Mouse (Mus musculus): Measurements from ENCODE around the gene Shroom3. TPM values are rescaled to one million over a fixed set of nuclear protein-coding genes. Genes with fewer than 3 reads are reported as not detected.

The Shroom3 gene
- polyA plus RNA-seq, 1 experiment from 2014 or later, result 3.8 TPM

DNA sequence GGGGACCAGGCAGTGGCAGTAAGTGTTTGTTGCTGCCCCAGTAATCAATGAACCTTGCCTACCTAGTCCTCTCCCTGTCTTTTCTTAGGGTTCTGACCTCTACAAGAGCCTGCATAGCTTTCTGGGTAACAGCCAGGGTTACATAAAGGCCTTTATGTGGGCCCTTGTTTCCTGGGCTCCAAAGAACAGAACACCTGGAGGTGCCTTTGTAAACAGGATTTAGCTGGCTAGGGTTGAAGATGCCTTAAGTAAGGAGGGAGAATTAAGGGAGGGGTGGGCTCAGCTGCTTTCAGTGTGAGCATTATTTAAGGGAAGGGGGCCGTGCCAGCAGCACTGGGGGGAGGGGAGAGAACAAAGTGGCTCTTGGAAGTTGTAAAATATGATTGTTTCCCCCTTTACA, 210.5 kb downstream of the Shroom3 start:
- H3K4me1 ChIP-seq (ENCODE audit: control insufficient read depth, insufficient read depth, low read length), result peaks cover 5% of the 10 kb centered on the region; the same call in 1 of the 2 replicates
- 6% methylated on average over 1 of the region's 1 CpGs for WGBS

DNA sequence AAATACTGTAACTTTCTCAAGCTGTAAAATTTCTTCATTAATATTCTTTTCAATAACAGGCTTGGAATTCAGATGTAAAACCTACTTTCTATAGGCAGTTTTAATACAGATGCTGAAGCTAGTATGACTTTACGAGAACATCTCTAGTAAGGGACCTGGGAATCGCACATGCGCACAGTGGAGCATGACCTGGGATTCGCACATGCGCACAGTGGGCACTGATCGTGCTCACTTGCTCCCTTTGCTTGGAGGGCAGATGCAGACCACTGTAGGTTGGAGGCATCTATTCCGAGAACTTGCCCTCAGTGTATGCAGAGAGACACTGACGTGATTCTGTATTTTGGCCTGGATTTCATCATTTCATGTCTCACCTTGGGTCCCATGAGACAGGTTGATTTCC, 212.6 kb downstream of the Shroom3 start:
- Histone ChIP-seq H3K27me3 (ENCODE audit: control insufficient read depth, insufficient read depth, low read length) (no peaks in the 10 kb centered on the region), H3K27ac (replicated peaks; ENCODE audit: low read depth, low read length) (no peak overlapping the region), H3K4me3 (ENCODE audit: low read depth, low read length) (no peak overlapping the region), H3K4me1 (ENCODE audit: control insufficient read depth, insufficient read depth, low read length) (peaks cover 12% of the 10 kb centered on the region; the same call in 1 of the 2 replicates), H3K9ac (ENCODE audit: low read length) (no peak overlapping the region), H3K9me3 (ENCODE audit: control insufficient read depth, low read length) (no peaks in the 10 kb centered on the region), H3K4me2 (ENCODE audit: low read depth, severe bottlenecking) (no peak overlapping the region), H3K36me3 (ENCODE audit: control insufficient read depth, insufficient read depth, low read length) (no peaks in the 10 kb centered on the region)
- 94% methylated on average over 8 of the region's 8 CpGs for WGBS
- DNase-seq (ENCODE audit: low spot score), result no peak
- no peak for ATAC-seq (ENCODE audit: insufficient number of reproducible peaks, low FRiP score, low TSS enrichment, low read depth)

More for the DNA sequence above, 210.5 kb downstream of the Shroom3 start:
- no peak for DNase-seq (ENCODE audit: low spot score)
- H3K27me3 ChIP-seq (ENCODE audit: control insufficient read depth, insufficient read depth, low read length), result no peaks in the 10 kb centered on the region
- H3K27ac ChIP-seq (replicated peaks; ENCODE audit: low read depth, low read length), result no peak overlapping the region; the same call in 1 of the 2 replicates
- no peaks in the 10 kb centered on the region for H3K9me3 ChIP-seq (ENCODE audit: control insufficient read depth, low read length)
- H3K9ac ChIP-seq (ENCODE audit: low read length), result no peak overlapping the region
- ATAC-seq (ENCODE audit: insufficient number of reproducible peaks, low FRiP score, low TSS enrichment, low read depth), result no peak
- H3K36me3 ChIP-seq (ENCODE audit: control insufficient read depth, insufficient read depth, low read length), result no peaks in the 10 kb centered on the region
- no peak overlapping the region for H3K4me3 ChIP-seq (ENCODE audit: low read depth, low read length)
- H3K4me2 ChIP-seq (ENCODE audit: low read depth, severe bottlenecking), result no peak overlapping the region

DNA sequence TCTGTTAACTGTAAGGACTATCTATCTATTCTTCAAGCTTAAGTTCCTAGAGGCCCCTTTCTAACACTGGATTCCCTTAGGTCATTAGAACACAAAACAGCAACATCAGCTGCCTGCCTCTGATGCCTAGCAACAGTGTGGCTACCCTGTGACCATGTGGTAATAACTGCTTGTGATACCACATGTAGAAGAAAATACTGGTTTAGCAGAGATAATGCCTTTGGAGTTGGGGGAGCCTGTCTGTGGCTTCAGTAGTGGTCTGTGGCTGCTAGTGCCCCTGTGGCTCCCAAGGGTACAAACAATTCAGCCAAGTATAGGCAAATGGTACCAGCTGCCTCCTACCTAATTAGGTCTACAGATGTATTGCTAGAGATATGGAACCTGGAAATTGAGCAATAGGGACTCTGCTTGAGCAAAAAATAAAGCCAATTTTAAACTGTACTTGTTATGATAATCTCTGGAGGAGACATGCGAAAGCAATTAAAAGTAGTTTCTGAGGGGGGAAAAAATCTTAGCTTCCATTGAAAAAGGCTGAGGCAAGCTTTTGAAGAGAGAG, 213.6 kb downstream of the Shroom3 start:
- H3K9ac ChIP-seq (ENCODE audit: low read length), result no peak overlapping the region
- H3K9me3 ChIP-seq (ENCODE audit: control insufficient read depth, low read length), result no peaks in the 10 kb centered on the region
- no peak overlapping the region for H3K4me3 ChIP-seq (ENCODE audit: low read depth, low read length)
- H3K27me3 ChIP-seq (ENCODE audit: control insufficient read depth, insufficient read depth, low read length), result no peaks in the 10 kb centered on the region
- ATAC-seq (ENCODE audit: insufficient number of reproducible peaks, low FRiP score, low TSS enrichment, low read depth) (no peak), DNase-seq (ENCODE audit: low spot score) (no peak)
- 84% methylated on average over 1 of the region's 1 CpGs for WGBS
- H3K4me2 ChIP-seq (ENCODE audit: low read depth, severe bottlenecking), result no peak overlapping the region
- H3K36me3 ChIP-seq (ENCODE audit: control insufficient read depth, insufficient read depth, low read length), result no peaks in the 10 kb centered on the region
- no peak overlapping the region for H3K27ac ChIP-seq (replicated peaks; ENCODE audit: low read depth, low read length)
- H3K4me1 ChIP-seq (ENCODE audit: control insufficient read depth, insufficient read depth, low read length), result peaks cover 12% of the 10 kb centered on the region; the same call in 1 of the 2 replicates

DNA sequence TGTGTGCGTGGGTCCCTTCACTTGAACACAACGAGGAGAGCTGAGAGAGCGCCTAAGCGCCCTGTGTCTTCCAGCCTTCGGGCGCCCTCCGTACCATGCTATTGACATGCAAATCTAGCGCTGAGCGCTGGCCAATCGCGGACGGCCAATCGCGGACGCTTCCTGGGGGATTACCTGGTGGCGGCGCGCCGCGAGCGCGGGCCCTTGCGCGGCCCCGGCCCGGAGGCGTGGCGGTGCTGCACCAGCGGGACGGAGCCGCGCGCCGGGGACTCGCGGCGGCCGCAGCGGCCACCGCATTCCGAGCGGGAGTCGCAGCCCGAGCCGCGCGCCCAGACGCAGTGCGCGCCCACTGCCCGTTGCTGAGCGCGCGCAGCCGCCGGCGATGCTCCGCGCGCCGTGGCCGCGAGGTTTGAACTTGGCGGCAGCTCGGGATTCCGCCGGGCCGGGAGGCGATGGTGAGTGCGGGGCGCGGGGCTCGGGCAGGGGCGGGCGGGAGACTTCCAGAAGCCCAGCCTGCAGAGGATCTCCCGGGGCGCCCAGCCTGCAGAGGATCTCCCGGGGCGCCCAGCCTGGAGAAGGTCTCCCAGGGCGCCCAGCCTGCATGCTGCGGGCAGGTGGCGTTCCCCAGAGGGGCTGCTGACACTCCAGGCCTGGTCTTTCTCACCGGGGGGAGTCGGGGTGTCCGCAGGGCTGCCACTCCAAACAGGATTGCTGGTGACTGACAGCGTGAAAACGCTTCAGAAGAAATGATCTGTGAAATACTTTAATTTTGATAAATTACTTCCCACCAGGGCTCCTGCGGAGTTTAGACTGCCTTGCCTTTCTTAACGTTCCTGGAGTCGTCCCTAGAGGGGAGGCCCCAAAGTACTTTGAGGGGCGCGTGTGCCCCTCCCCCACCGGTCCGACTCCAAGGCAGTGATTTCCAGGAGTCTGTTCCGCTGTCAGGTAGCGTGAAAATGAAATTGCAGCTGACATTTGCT, 214.8 kb downstream of the Shroom3 start:
- H3K27ac ChIP-seq (replicated peaks; ENCODE audit: low read depth, low read length), result peak overlapping the region; percentile 55; the same call in 1 of the 2 replicates
- peak; percentile 91 for DNase-seq (ENCODE audit: low spot score)
- peak; percentile 90 for ATAC-seq (ENCODE audit: insufficient number of reproducible peaks, low FRiP score, low TSS enrichment, low read depth)
- no peaks in the 10 kb centered on the region for H3K36me3 ChIP-seq (ENCODE audit: control insufficient read depth, insufficient read depth, low read length)
- H3K4me3 ChIP-seq (ENCODE audit: low read depth, low read length), result peak overlapping the region; percentile 82
- peaks cover 12% of the 10 kb centered on the region; the same call in 1 of the 2 replicates for H3K4me1 ChIP-seq (ENCODE audit: control insufficient read depth, insufficient read depth, low read length)
- no peaks in the 10 kb centered on the region for H3K27me3 ChIP-seq (ENCODE audit: control insufficient read depth, insufficient read depth, low read length)
- peak overlapping the region; percentile 90 for H3K4me2 ChIP-seq (ENCODE audit: low read depth, severe bottlenecking)
- H3K9me3 ChIP-seq (ENCODE audit: control insufficient read depth, low read length), result no peaks in the 10 kb centered on the region
- under 1% methylated on average over 77 of the region's 96 CpGs for WGBS
- peak overlapping the region; percentile 84 for H3K9ac ChIP-seq (ENCODE audit: low read length)

DNA sequence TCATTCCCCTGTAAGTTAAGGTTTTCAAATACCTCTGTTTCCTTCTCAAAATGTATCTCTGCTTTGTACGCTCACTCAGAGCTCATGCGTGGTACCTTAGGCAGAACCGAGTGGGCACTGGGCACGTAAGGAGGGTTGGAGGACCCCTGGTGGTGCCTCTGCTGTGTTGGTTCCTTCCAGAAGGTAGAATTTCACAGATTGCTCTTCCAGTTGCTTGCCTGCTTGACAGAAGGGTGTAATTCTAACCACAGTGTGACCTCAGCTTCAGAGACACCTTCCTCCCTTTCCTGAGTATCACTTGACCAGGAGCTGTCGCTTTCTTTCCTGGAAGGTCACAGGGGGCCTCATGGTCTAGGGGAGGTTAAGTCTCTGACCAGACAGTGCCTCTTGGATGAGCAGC, 217.2 kb downstream of the Shroom3 start:
- Histone ChIP-seq H3K9ac (ENCODE audit: low read length) (no peak overlapping the region), H3K9me3 (ENCODE audit: control insufficient read depth, low read length) (no peaks in the 10 kb centered on the region), H3K27ac (replicated peaks; ENCODE audit: low read depth, low read length) (no peak overlapping the region), H3K4me3 (ENCODE audit: low read depth, low read length) (no peak overlapping the region), H3K4me2 (ENCODE audit: low read depth, severe bottlenecking) (no peak overlapping the region), H3K4me1 (ENCODE audit: control insufficient read depth, insufficient read depth, low read length) (peaks cover 14% of the 10 kb centered on the region), H3K27me3 (ENCODE audit: control insufficient read depth, insufficient read depth, low read length) (no peaks in the 10 kb centered on the region), H3K36me3 (ENCODE audit: control insufficient read depth, insufficient read depth, low read length) (no peaks in the 10 kb centered on the region)
- 41% methylated on average over 5 of the region's 5 CpGs for WGBS
- DNase-seq (ENCODE audit: low spot score) (no peak), ATAC-seq (ENCODE audit: insufficient number of reproducible peaks, low FRiP score, low TSS enrichment, low read depth) (no peak)

DNA sequence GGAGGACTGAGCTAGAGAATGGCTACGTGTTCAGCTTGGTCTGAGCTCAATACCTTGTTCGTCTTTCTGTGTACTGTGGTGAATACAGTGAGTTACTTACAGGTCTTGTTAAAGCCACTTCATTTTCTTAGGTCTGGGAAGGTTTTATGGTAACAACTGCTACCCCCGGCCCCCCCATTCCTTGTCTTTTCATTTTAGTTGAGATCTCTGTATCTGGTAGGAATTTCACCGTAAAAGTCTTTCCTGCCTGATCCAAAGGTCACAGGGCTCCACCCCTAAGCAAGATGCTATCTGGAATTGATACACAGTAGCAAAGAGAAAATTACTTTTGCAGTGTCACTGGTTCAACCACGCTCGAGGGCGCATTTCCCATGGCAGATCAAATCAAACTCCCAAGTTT, 218.6 kb downstream of the Shroom3 start:
- no peak overlapping the region for H3K9ac ChIP-seq (ENCODE audit: low read length)
- H3K36me3 ChIP-seq (ENCODE audit: control insufficient read depth, insufficient read depth, low read length), result no peaks in the 10 kb centered on the region
- DNase-seq (ENCODE audit: low spot score), result no peak
- H3K4me1 ChIP-seq (ENCODE audit: control insufficient read depth, insufficient read depth, low read length), result peaks cover 20% of the 10 kb centered on the region
- no peak for ATAC-seq (ENCODE audit: insufficient number of reproducible peaks, low FRiP score, low TSS enrichment, low read depth)
- WGBS, result 48% methylated on average over 7 of the region's 7 CpGs
- no peak overlapping the region for H3K27ac ChIP-seq (replicated peaks; ENCODE audit: low read depth, low read length)
- no peak overlapping the region for H3K4me3 ChIP-seq (ENCODE audit: low read depth, low read length)
- no peaks in the 10 kb centered on the region for H3K27me3 ChIP-seq (ENCODE audit: control insufficient read depth, insufficient read depth, low read length)
- no peaks in the 10 kb centered on the region for H3K9me3 ChIP-seq (ENCODE audit: control insufficient read depth, low read length)
- no peak overlapping the region for H3K4me2 ChIP-seq (ENCODE audit: low read depth, severe bottlenecking)

DNA sequence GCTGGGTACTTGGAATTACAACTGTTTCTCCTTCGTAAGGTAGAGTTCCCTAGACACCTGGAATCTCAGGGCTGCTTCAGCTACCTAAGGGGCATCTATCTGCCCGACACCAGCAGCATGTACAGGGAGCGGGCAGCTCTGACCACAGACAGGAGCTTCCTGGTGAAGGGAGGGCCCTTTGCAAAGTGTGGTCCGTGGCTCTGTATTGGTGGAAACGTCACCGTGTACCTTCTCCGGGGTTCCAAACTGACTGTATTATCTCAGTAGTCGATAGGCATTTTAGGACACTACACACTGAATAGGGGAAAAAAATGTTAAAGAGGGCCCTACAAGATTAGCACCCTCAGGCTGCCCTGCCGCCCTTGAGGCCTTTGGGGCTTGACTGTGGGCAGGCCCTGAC, 221.9 kb downstream of the Shroom3 start:
- 64% methylated on average over 9 of the region's 9 CpGs for WGBS
- no peak overlapping the region for H3K4me2 ChIP-seq (ENCODE audit: low read depth, severe bottlenecking)
- DNase-seq (ENCODE audit: low spot score) (no peak), ATAC-seq (ENCODE audit: insufficient number of reproducible peaks, low FRiP score, low TSS enrichment, low read depth) (no peak; the same call in 1 of the 2 replicates)
- H3K27me3 ChIP-seq (ENCODE audit: control insufficient read depth, insufficient read depth, low read length), result no peaks in the 10 kb centered on the region
- 0 out of 2 replicates have a peak overlapping the region, but pooled peaks have one; percentile 27 for H3K9ac ChIP-seq (ENCODE audit: low read length)
- no peaks in the 10 kb centered on the region; the same call in 1 of the 2 replicates for H3K9me3 ChIP-seq (ENCODE audit: control insufficient read depth, low read length)
- H3K27ac ChIP-seq (replicated peaks; ENCODE audit: low read depth, low read length), result peak overlapping the region; percentile 56
- H3K4me3 ChIP-seq (ENCODE audit: low read depth, low read length), result no peak overlapping the region
- no peaks in the 10 kb centered on the region for H3K36me3 ChIP-seq (ENCODE audit: control insufficient read depth, insufficient read depth, low read length)
- H3K4me1 ChIP-seq (ENCODE audit: control insufficient read depth, insufficient read depth, low read length), result peaks cover 14% of the 10 kb centered on the region

DNA sequence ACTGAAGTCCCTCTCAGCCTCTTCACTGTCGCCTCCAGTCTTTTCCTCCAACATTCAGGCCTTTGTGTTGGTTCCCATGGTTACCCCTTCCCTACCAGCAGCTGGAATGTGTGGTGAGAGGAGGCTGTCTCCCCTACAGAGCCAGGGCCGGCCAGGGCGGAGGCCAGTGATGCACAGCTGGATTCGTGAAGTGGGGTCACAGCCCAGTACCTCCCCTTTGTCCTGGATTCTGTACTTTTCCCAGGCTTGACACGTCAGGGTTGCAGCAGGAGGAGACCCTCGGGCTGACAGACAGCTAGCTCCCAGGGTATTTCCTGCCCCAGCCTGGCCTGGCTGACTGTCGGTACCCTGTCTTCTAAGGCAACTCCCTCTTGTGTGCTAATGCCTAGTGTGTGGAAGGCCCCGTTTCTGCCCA, 222.4 kb downstream of the Shroom3 start:
- Histone ChIP-seq H3K27ac (replicated peaks; ENCODE audit: low read depth, low read length) (peak overlapping the region; percentile 56), H3K9ac (ENCODE audit: low read length) (0 out of 2 replicates have a peak overlapping the region, but pooled peaks have one; percentile 27), H3K9me3 (ENCODE audit: control insufficient read depth, low read length) (no peaks in the 10 kb centered on the region; the same call in 1 of the 2 replicates), H3K4me3 (ENCODE audit: low read depth, low read length) (no peak overlapping the region), H3K27me3 (ENCODE audit: control insufficient read depth, insufficient read depth, low read length) (no peaks in the 10 kb centered on the region), H3K4me1 (ENCODE audit: control insufficient read depth, insufficient read depth, low read length) (peaks cover 13% of the 10 kb centered on the region), H3K4me2 (ENCODE audit: low read depth, severe bottlenecking) (no peak overlapping the region), H3K36me3 (ENCODE audit: control insufficient read depth, insufficient read depth, low read length) (no peaks in the 10 kb centered on the region)
- DNase-seq (ENCODE audit: low spot score) (peak; percentile 74), ATAC-seq (ENCODE audit: insufficient number of reproducible peaks, low FRiP score, low TSS enrichment, low read depth) (peak; percentile 86)
- 10% methylated on average over 8 of the region's 8 CpGs for WGBS
